Mouse (Mus musculus) adrenal gland, adult 2 months (tissue): ENCODE results near the gene Esp36. TPM values are rescaled to one million over a fixed set of nuclear protein-coding genes. Genes with fewer than 3 reads are reported as not detected.
"Not testable (repeated sequence)": the region's sequence is repeated elsewhere in the genome, so short reads cannot be mapped to it uniquely, and the experiment has no call there.

Experiments
- DNase-seq: peaks from one replicate; pipeline ENCODE4 v3.0.0; 2021
- long read RNA-seq: library from polyadenylated mRNA; stranded (forward); transcript quantifications from one replicate; pipeline ENCODE4 v2.0.0, GENCODE M21; 2021
- polyA plus RNA-seq: library from polyadenylated mRNA; depleted of rRNA; stranded (reverse); fragments of >200 nt; gene quantifications from 2 replicates; pipeline ENCODE4 v1.2.3, GENCODE M21; 2012; rRNA removed
- total RNA-seq, 2 experiments: library from RNA; stranded (reverse); gene quantifications; 2 replicates each; pipeline ENCODE4 v1.2.3; 2021

Esp36 gene
- total RNA-seq (not detected), polyA plus RNA-seq (not detected in 2 replicates)
- long read RNA-seq: 0 reads

DNA sequence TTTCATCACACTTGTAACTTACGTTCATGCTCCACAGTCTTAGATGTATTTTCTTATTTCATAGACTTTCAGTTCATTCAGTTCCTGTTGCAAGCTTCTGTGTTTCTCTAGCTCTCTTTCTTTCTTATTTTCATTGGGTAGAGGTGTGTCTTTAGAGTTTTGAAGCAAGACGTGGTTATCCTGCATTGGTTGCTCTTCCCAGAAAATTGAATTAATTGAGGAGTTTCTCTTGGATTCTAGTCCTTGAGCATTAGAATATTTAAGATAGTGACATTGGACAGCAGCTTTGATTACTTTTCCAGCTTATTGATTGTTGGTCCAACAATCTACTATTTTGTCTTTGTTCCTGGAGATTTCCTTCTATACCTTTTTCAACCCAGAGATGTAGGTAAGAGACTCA is at the start of gene Esp36:
Gene Esp36, minus strand, starts transcription at position 101 of the 400 bp plus-strand sequence.
- DNase-seq: no peak

DNA sequence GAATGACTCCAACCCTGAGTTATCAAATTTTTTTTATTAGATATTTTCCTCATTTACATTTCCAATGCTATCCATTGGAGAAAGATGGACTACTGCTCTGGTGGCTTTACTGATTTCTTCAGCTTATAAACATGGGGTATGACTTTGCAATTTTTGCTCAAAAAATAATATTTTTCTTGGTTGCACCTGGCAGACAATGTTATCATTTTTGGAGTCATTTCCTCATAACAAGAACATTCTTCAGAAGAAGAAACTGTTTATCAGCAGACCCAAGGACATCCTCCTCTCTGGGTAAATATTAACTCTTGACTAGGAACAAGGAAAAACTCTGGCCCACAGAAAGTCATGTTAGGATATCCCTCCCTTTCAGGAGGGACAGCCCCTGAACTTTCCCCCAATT is 36.2 kb upstream of the Esp36 start:
- not testable (repeated sequence) for DNase-seq

DNA sequence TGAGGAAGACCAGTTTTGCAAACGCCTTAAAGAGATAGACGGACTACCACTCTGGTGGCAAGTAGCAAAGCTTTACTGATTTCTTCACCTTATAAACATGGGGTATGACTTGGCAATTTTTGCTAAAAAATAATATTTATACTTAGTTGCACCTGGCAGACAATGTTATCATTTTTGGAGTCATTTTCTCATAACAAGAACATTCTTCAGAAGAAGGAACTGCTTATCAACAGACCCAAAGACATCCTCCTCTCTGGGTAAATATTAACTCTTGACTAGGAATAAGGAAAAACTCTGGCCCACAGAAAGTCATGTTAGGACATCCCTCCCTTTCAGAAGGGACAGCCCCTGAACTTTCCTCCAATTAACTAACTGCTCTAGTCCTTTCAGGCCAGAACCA is 30.7 kb upstream of the Esp36 start:
- DNase-seq: no peak

DNA sequence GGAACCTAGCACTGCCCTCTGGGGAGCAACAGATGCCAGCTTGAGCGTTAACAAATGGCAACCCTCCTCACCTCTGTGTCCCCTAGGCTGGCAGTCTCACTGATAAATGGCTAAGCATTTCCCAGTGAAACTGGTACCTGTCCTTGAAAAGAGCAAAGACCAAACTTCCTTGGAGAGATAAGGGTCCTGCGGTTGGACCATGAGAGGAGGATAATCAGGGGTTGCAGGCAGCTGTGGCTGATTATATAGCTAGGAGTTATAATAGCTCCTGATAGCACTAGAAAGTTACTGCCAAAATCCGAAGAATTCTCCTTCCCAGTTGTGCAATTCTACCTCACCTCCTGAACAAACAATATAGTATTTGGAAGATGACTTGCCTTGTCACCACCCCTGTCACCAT is 13.8 kb downstream of the Esp36 start:
- no peak for DNase-seq

DNA sequence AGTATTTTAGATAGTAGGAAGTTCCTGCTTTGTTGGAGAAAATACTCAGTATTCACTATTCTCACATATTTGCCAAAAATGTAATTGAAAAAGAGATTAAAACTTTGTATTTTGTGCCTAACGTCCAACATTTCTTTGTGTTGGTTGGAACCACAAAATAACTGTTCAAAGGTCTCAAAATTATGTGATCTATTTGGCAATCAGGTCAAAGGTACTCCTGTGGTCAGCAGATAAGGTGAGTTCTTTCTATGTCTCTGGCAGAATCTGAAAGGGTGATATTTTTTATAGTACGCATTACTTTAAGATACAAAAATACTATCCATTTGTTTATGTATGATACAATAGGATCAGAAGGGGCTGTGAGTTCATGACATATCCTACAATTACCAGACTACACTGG is 28.2 kb downstream of the Esp36 start:
- no peak for DNase-seq

Other genes with a start within 250 kb of the Esp36 start
- gene Olfr134, start 248.8 kb downstream of the Esp36 start, total RNA-seq: not detected
- gene Olfr134, start 248.8 kb downstream of the Esp36 start, polyA plus RNA-seq: not detected in 2 replicates
- gene Olfr135, start 215.8 kb downstream of the Esp36 start, total RNA-seq: not detected
- not detected in 2 replicates for gene Olfr135, start 215.8 kb downstream of the Esp36 start, polyA plus RNA-seq
- gene Olfr138, start 159.2 kb downstream of the Esp36 start, total RNA-seq: not detected
- not detected in 2 replicates for gene Olfr138, start 159.2 kb downstream of the Esp36 start, polyA plus RNA-seq
- gene Olfr137, start 112.6 kb downstream of the Esp36 start, total RNA-seq: not detected
- gene Olfr137, start 112.6 kb downstream of the Esp36 start, polyA plus RNA-seq: not detected in 2 replicates
- gene Olfr136, start 90.4 kb downstream of the Esp36 start, total RNA-seq: not detected
- gene Olfr136, start 90.4 kb downstream of the Esp36 start, polyA plus RNA-seq: not detected in 2 replicates
- gene Esp34, start 134.0 kb upstream of the Esp36 start, total RNA-seq: not detected
- not detected in 2 replicates for gene Esp34, start 134.0 kb upstream of the Esp36 start, polyA plus RNA-seq
- not detected for gene Esp31, start 219.3 kb upstream of the Esp36 start, total RNA-seq
- not detected in 2 replicates for gene Esp31, start 219.3 kb upstream of the Esp36 start, polyA plus RNA-seq